Mouse (Mus musculus): ENCODE measurements around the gene Sgk2. TPM values are rescaled to one million over a fixed set of nuclear protein-coding genes. Genes with fewer than 3 reads are reported as not detected.

The Sgk2 gene
- polyA plus RNA-seq (2014; fragmentation: Nextera tagmentation; extraction: Ambion mirVana): not detected in 2 replicates

- H3K27me3 ChIP-seq (ENCODE audit: control insufficient read depth, insufficient read depth, low read length): no peaks in the 10 kb centered on the region
- no peaks in the 10 kb centered on the region for H3K36me3 ChIP-seq (ENCODE audit: control insufficient read depth, insufficient read depth, low read length)
- no peak within 1 kb of the TSS for H3K9ac ChIP-seq (ENCODE audit: low read length)
- H3K4me3 ChIP-seq (ENCODE audit: low read depth, low read length): no peak within 1 kb of the TSS
- H3K9me3 ChIP-seq (ENCODE audit: control insufficient read depth, low read length): no peaks in the 10 kb centered on the region
- ATAC-seq (ENCODE audit: insufficient read depth, low FRiP score, low TSS enrichment) (no peak), DNase-seq (ENCODE audit: low spot score) (no peak)
- WGBS: 55% methylated on average over 8 of the region's 8 CpGs
- no peaks in the 10 kb centered on the region for H3K4me1 ChIP-seq (ENCODE audit: control insufficient read depth, insufficient read depth, low read length)
- no peak within 1 kb of the TSS for H3K27ac ChIP-seq (ENCODE audit: low read depth, low read length)
- no peak within 1 kb of the TSS for H3K4me2 ChIP-seq (ENCODE audit: low read depth)
Measured at GRCm38 (mm10) chr2:162987218-162987617, at the start of gene Sgk2. TSS of gene Sgk2 (plus strand) at chr2:162987330.

- ATAC-seq (ENCODE audit: insufficient read depth, low FRiP score, low TSS enrichment) (no peak), DNase-seq (ENCODE audit: low spot score) (no peak)
- Histone ChIP-seq H3K9ac (ENCODE audit: low read length) (no peak overlapping the region), H3K4me1 (ENCODE audit: control insufficient read depth, insufficient read depth, low read length) (0 out of 2 replicates have a peak, but pooled peaks cover 2% of the 10 kb centered on the region), H3K4me3 (ENCODE audit: low read depth, low read length) (no peak overlapping the region), H3K36me3 (ENCODE audit: control insufficient read depth, insufficient read depth, low read length) (peaks cover 6% of the 10 kb centered on the region), H3K9me3 (ENCODE audit: control insufficient read depth, low read length) (no peaks in the 10 kb centered on the region), H3K4me2 (ENCODE audit: low read depth) (no peak overlapping the region), H3K27me3 (ENCODE audit: control insufficient read depth, insufficient read depth, low read length) (peaks cover 15% of the 10 kb centered on the region), H3K27ac (ENCODE audit: low read depth, low read length) (no peak overlapping the region)
- 87% methylated on average over 1 of the region's 1 CpGs for WGBS
Measured at GRCm38 (mm10) chr2:162939562-162939961, 47.6 kb upstream of the Sgk2 start.

GRCm38 (mm10) chr2:162943148-162943846 is 43.8 kb upstream of the Sgk2 start, which contains the start of gene L3mbtl1:
TSS of gene L3mbtl1 (plus strand) at chr2:162943472.
- Histone ChIP-seq H3K27ac (ENCODE audit: low read depth, low read length) (no peak within 1 kb of the TSS), H3K9ac (ENCODE audit: low read length) (peak within 1 kb of the TSS; percentile 56), H3K4me2 (ENCODE audit: low read depth) (peak within 1 kb of the TSS; percentile 93), H3K27me3 (ENCODE audit: control insufficient read depth, insufficient read depth, low read length) (peaks cover 15% of the 10 kb centered on the region), H3K4me3 (ENCODE audit: low read depth, low read length) (peak within 1 kb of the TSS; percentile 45), H3K36me3 (ENCODE audit: control insufficient read depth, insufficient read depth, low read length) (0 out of 2 replicates have a peak, but pooled peaks cover 2% of the 10 kb centered on the region), H3K9me3 (ENCODE audit: control insufficient read depth, low read length) (no peaks in the 10 kb centered on the region), H3K4me1 (ENCODE audit: control insufficient read depth, insufficient read depth, low read length) (0 out of 2 replicates have a peak, but pooled peaks cover 2% of the 10 kb centered on the region)
- under 1% methylated on average over 38 of the region's 40 CpGs for WGBS
- ATAC-seq (ENCODE audit: insufficient read depth, low FRiP score, low TSS enrichment) (peak; percentile 49), DNase-seq (ENCODE audit: low spot score) (peak; percentile 42)

GRCm38 (mm10) chr2:162943931-162944330 is 43.2 kb upstream of the Sgk2 start:
- peak overlapping the region; percentile 93; the same call in 1 of the 2 replicates for H3K4me2 ChIP-seq (ENCODE audit: low read depth)
- DNase-seq (ENCODE audit: low spot score) (no peak), ATAC-seq (ENCODE audit: insufficient read depth, low FRiP score, low TSS enrichment) (no peak)
- H3K36me3 ChIP-seq (ENCODE audit: control insufficient read depth, insufficient read depth, low read length): 0 out of 2 replicates have a peak, but pooled peaks cover 2% of the 10 kb centered on the region
- H3K4me1 ChIP-seq (ENCODE audit: control insufficient read depth, insufficient read depth, low read length): 0 out of 2 replicates have a peak, but pooled peaks cover 2% of the 10 kb centered on the region
- no peak overlapping the region for H3K27ac ChIP-seq (ENCODE audit: low read depth, low read length)
- no peak overlapping the region for H3K9ac ChIP-seq (ENCODE audit: low read length)
- H3K9me3 ChIP-seq (ENCODE audit: control insufficient read depth, low read length): no peaks in the 10 kb centered on the region
- H3K27me3 ChIP-seq (ENCODE audit: control insufficient read depth, insufficient read depth, low read length): peaks cover 15% of the 10 kb centered on the region
- 10% methylated on average over 11 of the region's 11 CpGs for WGBS
- no peak overlapping the region for H3K4me3 ChIP-seq (ENCODE audit: low read depth, low read length)

- no peak overlapping the region for H3K4me3 ChIP-seq (ENCODE audit: low read depth, low read length)
- ATAC-seq (ENCODE audit: insufficient read depth, low FRiP score, low TSS enrichment): no peak
- DNase-seq (ENCODE audit: low spot score): no peak
- WGBS: 86% methylated on average over 5 of the region's 5 CpGs
- H3K36me3 ChIP-seq (ENCODE audit: control insufficient read depth, insufficient read depth, low read length): no peaks in the 10 kb centered on the region
- 0 out of 2 replicates have a peak, but pooled peaks cover 2% of the 10 kb centered on the region for H3K4me1 ChIP-seq (ENCODE audit: control insufficient read depth, insufficient read depth, low read length)
- H3K4me2 ChIP-seq (ENCODE audit: low read depth): no peak overlapping the region
- no peak overlapping the region for H3K27ac ChIP-seq (ENCODE audit: low read depth, low read length)
- peaks cover 12% of the 10 kb centered on the region for H3K27me3 ChIP-seq (ENCODE audit: control insufficient read depth, insufficient read depth, low read length)
- no peaks in the 10 kb centered on the region for H3K9me3 ChIP-seq (ENCODE audit: control insufficient read depth, low read length)
- H3K9ac ChIP-seq (ENCODE audit: low read length): no peak overlapping the region
Measured at GRCm38 (mm10) chr2:162946964-162947363, 40.2 kb upstream of the Sgk2 start.

GRCm38 (mm10) chr2:162947736-162948135 is 39.4 kb upstream of the Sgk2 start:
- ATAC-seq (ENCODE audit: insufficient read depth, low FRiP score, low TSS enrichment) (no peak), DNase-seq (ENCODE audit: low spot score) (no peak)
- H3K4me1 ChIP-seq (ENCODE audit: control insufficient read depth, insufficient read depth, low read length): no peaks in the 10 kb centered on the region
- no peak overlapping the region for H3K27ac ChIP-seq (ENCODE audit: low read depth, low read length)
- no peak overlapping the region for H3K9ac ChIP-seq (ENCODE audit: low read length)
- H3K36me3 ChIP-seq (ENCODE audit: control insufficient read depth, insufficient read depth, low read length): no peaks in the 10 kb centered on the region
- WGBS: 41% methylated on average over 15 of the region's 15 CpGs
- peak overlapping the region; percentile 15; the same call in 1 of the 2 replicates for H3K4me3 ChIP-seq (ENCODE audit: low read depth, low read length)
- H3K27me3 ChIP-seq (ENCODE audit: control insufficient read depth, insufficient read depth, low read length): peaks cover 12% of the 10 kb centered on the region
- peak overlapping the region; percentile 20; the same call in 1 of the 2 replicates for H3K4me2 ChIP-seq (ENCODE audit: low read depth)
- no peaks in the 10 kb centered on the region for H3K9me3 ChIP-seq (ENCODE audit: control insufficient read depth, low read length)

GRCm38 (mm10) chr2:162948221-162948620 is 38.9 kb upstream of the Sgk2 start:
- Histone ChIP-seq H3K4me2 (ENCODE audit: low read depth) (peak overlapping the region; percentile 20; the same call in 1 of the 2 replicates), H3K4me1 (ENCODE audit: control insufficient read depth, insufficient read depth, low read length) (no peaks in the 10 kb centered on the region), H3K9ac (ENCODE audit: low read length) (no peak overlapping the region), H3K27me3 (ENCODE audit: control insufficient read depth, insufficient read depth, low read length) (peaks cover 8% of the 10 kb centered on the region), H3K9me3 (ENCODE audit: control insufficient read depth, low read length) (no peaks in the 10 kb centered on the region), H3K27ac (ENCODE audit: low read depth, low read length) (no peak overlapping the region), H3K4me3 (ENCODE audit: low read depth, low read length) (peak overlapping the region; percentile 15; the same call in 1 of the 2 replicates), H3K36me3 (ENCODE audit: control insufficient read depth, insufficient read depth, low read length) (no peaks in the 10 kb centered on the region)
- DNase-seq (ENCODE audit: low spot score): no peak
- WGBS: 60% methylated on average over 14 of the region's 14 CpGs
- no peak for ATAC-seq (ENCODE audit: insufficient read depth, low FRiP score, low TSS enrichment)

GRCm38 (mm10) chr2:162950776-162951175 is 36.4 kb upstream of the Sgk2 start:
- ATAC-seq (ENCODE audit: insufficient read depth, low FRiP score, low TSS enrichment) (no peak), DNase-seq (ENCODE audit: low spot score) (no peak)
- Histone ChIP-seq H3K9ac (ENCODE audit: low read length) (no peak overlapping the region), H3K36me3 (ENCODE audit: control insufficient read depth, insufficient read depth, low read length) (no peaks in the 10 kb centered on the region), H3K27me3 (ENCODE audit: control insufficient read depth, insufficient read depth, low read length) (no peaks in the 10 kb centered on the region), H3K9me3 (ENCODE audit: control insufficient read depth, low read length) (no peaks in the 10 kb centered on the region), H3K4me2 (ENCODE audit: low read depth) (no peak overlapping the region), H3K27ac (ENCODE audit: low read depth, low read length) (no peak overlapping the region), H3K4me1 (ENCODE audit: control insufficient read depth, insufficient read depth, low read length) (no peaks in the 10 kb centered on the region), H3K4me3 (ENCODE audit: low read depth, low read length) (no peak overlapping the region)
- WGBS: 90% methylated on average over 2 of the region's 2 CpGs

GRCm38 (mm10) chr2:162956843-162957242 is 30.3 kb upstream of the Sgk2 start:
- H3K36me3 ChIP-seq (ENCODE audit: control insufficient read depth, insufficient read depth, low read length): no peaks in the 10 kb centered on the region
- no peaks in the 10 kb centered on the region for H3K4me1 ChIP-seq (ENCODE audit: control insufficient read depth, insufficient read depth, low read length)
- H3K27ac ChIP-seq (ENCODE audit: low read depth, low read length): no peak overlapping the region
- no peak overlapping the region for H3K4me3 ChIP-seq (ENCODE audit: low read depth, low read length)
- H3K27me3 ChIP-seq (ENCODE audit: control insufficient read depth, insufficient read depth, low read length): no peaks in the 10 kb centered on the region
- DNase-seq (ENCODE audit: low spot score): no peak
- no peak for ATAC-seq (ENCODE audit: insufficient read depth, low FRiP score, low TSS enrichment)
- H3K9ac ChIP-seq (ENCODE audit: low read length): no peak overlapping the region
- no peak overlapping the region for H3K4me2 ChIP-seq (ENCODE audit: low read depth)
- H3K9me3 ChIP-seq (ENCODE audit: control insufficient read depth, low read length): no peaks in the 10 kb centered on the region
- 88% methylated on average over 2 of the region's 2 CpGs for WGBS
